Mouse (Mus musculus): ENCODE measurements at regions not wholly inside any gene's neighbourhood (a gene's known extent, or its start where the extent isn't known, plus 50 kb on each side); places are given as distances from the start of the nearest gene placed in this dataset.

GRCm38 (mm10) chr3:149625066-149625465, 634.7 kb upstream of the Adgrl2 start:
- DNase-seq, result no peak

DNA sequence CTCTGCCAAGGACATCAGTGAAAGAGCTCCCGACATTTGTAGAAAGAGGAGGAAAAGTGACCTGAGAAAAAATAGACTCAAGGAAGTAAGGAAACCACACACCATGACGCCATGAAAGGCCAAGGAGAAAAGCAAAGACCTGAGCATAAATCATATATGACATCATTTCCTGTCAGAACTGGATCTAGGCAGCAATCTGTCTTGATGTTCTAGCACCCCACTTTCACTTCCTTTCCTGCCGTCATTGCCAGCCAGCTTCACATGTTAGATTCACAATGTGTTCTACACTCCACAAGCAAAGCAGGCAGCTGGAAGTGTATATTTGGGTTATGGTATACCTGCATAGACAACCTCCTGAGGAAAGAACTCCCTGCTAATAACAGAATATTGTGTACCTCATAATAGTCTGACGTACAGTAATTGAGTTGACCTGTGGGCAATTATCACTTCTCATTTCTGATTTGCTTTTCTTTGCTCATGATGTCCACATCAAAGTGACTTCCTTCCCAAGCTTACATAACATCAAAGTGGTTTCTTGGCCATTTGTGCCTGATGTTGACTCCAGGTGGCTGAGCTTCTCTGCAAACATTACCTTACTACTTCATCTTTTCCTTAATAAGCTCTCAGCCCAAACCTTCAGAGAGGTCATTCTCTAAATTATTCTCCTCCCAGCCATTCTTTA, 633.6 kb upstream of the Adgrl2 start:
- DNase-seq, result no peak

DNA sequence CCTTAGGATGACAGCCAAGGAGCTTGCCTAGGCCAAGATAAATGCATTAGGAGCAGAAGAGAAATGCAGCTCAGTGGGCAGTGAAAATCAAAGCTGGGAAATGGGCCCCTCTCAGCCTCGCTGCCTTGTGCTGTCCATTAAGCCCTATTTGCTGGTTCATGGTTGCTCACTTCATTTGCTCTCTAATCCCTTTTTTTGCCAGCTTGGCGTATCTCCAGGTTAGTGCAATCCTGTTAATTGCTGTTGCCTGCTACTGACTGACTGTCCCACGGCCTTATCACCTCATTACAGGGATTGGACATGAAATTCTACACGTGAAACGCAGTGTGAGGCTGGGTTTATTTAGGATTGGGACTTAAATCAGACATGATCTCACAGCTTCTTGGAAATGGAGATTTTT, 613.5 kb upstream of the Adgrl2 start:
- DNase-seq, result peak; percentile 7

DNA sequence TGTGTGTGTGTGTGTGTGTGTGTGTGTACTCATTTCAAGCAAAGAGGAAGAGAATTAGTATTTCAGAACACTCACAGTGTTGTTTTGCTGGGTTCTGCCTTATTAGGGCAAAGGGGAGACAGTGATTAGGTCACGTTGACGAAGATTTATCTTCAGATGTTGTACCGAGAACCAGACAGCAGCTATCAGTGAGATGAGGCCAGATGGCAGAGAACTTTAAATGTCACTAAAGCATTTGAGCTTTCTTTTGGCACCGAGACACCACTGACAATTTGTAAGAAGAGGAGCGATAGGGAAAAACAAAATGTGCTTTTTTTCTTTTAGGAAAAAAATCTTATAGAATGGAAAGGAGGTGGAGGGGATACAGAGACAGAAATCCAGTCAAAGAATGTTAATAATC, 610.9 kb upstream of the Adgrl2 start:
- DNase-seq, result no peak

DNA sequence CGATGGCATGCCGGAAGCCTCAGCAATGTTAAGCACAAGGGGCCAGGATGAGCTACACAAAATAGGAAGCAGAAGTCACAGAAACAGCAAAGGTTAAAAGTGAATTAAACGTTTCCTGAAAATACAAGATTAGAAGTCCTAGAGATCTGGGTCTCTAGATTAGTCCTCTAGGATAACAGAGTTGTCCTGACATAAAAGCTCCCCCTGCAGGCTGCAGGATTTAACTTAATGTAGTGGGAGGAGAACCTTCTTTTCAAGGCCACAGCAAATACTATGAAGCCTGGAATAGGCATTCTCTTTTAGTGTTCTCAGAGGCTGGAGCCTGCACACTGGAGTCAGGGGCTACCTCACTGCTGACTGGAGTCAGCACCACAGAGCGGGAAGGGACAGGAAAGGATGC, 604.1 kb upstream of the Adgrl2 start:
- peak; percentile 31 for DNase-seq

DNA sequence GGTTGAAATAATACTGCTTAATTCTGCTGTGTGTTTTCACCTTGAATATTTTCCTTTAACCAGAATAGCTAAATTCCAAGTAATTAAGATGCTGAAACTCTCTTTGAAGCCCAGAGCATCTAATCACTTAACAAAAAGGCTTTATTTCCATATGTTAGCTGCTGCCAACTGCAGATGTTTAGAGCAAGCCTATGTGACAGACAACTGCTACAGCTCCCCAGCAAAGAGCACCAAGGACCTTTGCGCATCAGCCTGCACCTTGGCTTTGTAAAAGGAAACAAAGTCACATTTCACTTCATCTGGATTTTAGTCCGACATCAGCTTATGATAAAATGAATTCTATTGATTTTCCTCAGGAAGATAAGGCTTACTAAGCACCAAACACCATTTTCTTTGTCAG, 595.4 kb upstream of the Adgrl2 start:
- DNase-seq, result no peak

DNA sequence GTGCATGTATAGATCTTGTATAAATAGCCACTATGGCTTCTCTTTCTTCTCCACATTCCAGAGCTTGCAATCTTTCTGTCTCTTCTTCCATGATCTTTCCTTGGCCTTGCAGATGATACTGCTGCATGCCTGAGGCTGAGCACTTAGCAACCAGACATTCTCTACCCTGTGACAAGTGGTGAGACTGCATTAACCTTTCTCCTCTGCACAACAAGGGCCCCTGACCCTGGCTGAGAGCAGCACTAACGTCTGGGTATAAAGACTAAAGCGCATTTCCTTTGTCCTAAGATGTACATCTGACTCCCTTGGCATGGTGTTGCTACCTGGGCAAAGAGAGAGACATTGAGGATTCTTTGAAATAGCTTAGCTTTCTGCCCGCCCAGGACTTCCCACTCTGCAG, 590.8 kb upstream of the Adgrl2 start:
- no peak for DNase-seq

GRCm38 (mm10) chr3:149575678-149576077, 585.3 kb upstream of the Adgrl2 start:
- no peak for DNase-seq

GRCm38 (mm10) chr3:149566853-149567252, 576.5 kb upstream of the Adgrl2 start:
- DNase-seq, result no peak

GRCm38 (mm10) chr3:149550231-149550951, 560.0 kb upstream of the Adgrl2 start:
- DNase-seq, result no peak

DNA sequence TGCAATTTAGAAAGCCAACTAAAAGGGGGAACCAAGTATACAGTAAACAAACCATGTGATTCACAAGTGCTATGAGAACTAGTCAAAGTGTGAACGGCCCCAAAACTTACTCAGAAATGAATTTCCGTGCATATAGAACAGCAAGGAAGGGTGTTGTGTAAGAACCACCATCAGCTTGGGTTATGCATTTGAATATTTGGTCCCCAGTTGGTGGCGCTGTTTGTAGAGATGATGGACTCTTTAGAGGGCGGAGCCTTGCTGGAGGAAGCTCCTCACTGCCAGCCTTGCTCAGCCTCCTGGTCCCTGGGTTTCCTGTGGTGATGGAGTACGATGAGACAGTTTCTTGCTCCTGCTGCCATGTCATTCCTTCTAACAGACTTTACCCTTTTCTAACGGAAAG, 556.7 kb upstream of the Adgrl2 start:
- DNase-seq, result peak; percentile 9

DNA sequence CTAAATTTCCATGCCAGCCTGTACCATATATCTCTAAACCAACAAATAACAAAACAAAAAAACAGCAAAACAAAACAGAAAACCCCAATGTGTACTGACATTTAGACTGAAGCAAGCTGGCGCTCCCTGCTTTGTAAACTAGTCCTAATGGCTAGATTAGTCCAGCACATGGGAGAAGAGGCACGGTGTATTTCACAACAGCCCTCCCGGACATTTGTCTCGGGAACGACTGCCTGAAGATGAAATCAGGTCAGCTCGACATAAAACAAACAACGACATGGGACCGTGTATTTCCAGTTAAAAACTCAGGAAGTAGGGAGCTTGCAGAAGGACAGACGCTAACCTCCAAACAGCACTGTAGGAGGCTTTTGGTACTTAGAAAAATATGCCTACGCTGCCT, 555.9 kb upstream of the Adgrl2 start:
- DNase-seq, result no peak

DNA sequence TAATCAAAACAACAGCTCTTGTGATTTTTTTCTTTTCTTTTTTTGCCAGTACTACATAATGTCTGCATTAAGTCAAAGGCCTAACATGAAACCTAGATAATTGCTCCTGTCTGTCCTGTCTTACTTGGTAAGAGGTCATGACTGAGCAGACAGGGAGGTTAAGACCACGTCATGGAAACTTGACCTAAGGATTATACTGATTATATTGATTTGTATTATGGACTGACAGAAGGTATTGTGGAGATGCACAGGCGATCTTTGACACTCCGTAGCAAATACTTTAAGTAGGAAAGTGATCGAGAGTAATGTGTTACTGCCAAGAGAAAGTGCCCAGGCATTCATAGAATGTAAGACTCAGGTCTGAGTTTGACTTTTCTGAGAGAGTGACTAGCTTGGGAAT, 543.8 kb upstream of the Adgrl2 start:
- no peak for DNase-seq

- no peak for DNase-seq
These were observed 539.8 kb upstream of the Adgrl2 start for GRCm38 (mm10) chr3:149530026-149530607.

DNA sequence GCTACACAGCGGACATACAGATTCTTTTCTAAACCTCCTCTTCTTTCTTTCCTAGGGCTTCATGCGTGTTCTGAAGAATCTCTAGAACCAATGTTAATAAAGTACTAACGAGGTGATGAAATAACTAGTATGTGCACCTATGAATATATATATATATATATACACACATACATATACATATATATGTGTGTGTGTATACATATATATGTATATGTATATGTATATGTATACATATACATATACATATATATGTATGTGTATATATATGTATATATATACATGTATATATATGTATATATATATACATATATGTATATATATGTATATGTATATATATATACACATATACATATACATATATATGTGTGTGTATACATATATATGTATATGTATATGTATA, 536.2 kb upstream of the Adgrl2 start:
- no peak for DNase-seq

DNA sequence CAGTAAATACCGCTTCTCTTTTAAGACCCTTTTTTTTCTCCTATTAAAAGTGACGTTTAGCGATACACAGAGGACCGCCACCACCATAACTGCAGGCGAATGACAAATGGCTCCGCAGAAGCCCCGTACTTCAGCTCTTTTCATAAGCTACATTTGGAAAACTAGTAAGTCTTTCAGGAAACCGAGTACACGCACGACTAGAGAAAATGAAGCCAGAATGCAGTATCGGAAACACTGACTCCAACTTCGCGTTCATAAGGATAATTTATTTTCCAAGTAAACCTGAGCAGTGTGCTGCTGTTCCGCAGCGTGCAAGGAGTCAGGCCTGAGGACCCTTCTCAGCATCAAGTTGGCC, 529.2 kb upstream of the Adgrl2 start:
- DNase-seq, result no peak

- DNase-seq, result no peak
These were observed 528.7 kb upstream of the Adgrl2 start for GRCm38 (mm10) chr3:149518928-149519574.

DNA sequence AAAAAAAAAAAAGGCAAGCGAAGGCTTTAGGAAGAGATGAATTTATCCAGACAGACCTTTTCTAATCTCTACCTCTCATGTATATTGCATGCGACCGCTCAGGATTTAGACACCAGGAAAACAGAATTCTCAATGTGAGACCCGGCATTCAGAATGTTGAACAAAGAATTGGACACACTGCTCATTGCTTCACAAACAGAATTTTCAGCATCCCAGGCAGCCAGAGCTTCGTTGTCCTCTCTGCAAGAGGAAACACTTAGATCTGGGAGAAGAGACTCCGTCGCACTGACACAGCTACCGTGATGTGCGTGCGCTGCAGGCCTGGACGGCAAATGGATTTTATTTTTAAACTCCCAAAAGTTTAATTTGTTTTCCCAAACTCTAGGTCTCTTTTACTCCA, 527.2 kb upstream of the Adgrl2 start:
- no peak for DNase-seq

DNA sequence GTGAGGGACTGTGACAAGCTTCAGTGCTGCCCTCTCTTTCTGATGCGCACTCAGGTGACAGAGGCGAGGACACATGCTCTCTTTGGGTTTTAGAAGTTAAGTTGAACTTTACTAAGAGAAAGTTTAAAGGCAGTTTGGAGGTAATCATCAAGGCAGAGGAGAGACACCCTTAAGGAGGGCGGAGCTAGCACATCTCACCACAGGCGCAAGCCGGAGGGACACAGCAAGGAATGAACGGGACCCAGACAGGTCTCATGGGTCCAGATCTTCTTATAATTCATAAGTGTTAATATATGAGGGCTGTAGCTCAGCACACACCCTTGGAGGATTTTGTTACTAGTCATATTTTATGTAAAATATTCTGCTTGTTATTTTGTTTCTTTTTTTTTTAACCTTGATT, 518.8 kb upstream of the Adgrl2 start:
- DNase-seq, result peak; percentile 9

DNA sequence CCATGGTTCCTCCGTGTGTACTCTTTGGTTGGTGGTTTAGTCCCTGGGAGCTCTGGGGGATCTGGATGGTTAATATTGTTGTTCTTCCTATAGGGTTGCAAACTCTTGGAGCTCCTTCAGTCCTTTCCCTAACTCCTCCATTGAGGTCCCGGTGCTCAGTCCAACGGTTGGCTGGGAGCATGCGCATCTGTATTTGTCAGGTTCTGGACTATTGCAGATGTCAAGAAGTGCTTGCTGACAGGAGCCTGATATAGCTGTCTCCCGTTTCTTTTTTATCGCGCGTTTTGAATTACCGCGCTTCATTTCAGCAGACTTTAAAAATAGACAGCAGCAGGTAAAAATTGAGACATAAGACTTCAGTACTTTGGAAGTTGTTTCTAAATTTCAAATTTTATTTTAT, 518.3 kb upstream of the Adgrl2 start:
- DNase-seq, result peak; percentile 78

- DNase-seq, result peak; percentile 20
These were observed 515.3 kb upstream of the Adgrl2 start for GRCm38 (mm10) chr3:149505692-149506091.

DNA sequence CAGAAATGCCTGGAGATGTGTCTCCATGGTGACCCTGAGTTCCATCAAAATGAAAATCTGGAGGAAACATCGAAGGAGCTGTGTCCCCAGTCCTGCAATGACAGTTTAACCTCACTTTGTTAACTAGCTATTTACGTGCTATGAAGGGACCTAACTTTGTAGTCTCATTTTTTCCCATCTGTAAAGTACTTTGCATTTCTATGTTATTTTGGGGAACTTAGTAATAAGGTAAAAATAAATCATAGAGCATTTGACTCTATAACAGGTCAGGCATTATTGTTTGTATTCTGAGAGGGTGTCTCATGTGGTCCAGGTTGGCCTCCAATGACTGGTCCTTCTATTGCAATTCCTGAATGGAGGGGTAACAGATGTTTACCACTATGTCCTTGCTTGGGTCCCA, 513.6 kb upstream of the Adgrl2 start:
- DNase-seq, result no peak

GRCm38 (mm10) chr3:149500130-149500529, 509.8 kb upstream of the Adgrl2 start:
- DNase-seq, result no peak

DNA sequence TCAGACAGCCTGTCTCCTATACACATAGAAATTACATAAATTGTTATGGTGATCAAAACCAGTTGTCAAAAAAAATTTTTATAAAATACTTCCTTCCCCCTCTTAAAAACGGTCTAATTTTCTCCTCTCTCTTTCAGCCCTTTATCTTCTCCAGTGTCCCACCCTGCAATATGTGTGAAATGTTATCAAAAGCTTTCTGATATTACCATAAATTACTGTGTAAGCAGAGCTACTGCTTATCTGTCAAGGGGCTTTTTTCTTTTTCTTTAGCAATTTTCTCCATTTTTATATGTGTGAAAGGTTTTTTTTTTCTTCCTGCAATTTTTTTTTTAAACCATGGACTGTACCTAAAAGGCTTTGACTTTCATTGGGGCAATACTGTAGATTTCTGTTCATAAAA, 508.4 kb upstream of the Adgrl2 start:
- DNase-seq, result no peak

All from heart, postnatal 4 days (tissue).